Mouse (Mus musculus): ENCODE data around the gene Ccr6.

GRCm38 (mm10) chr17:8241645-8242044, 5.8 kb downstream of the Ccr6 start:
- TF ChIP-seq HCFC1 (IDR thresholded peaks at IDR 0.05; ENCODE audit: borderline replicate concordance, insufficient read depth, low read length), result no peak
- no peak for TF ChIP-seq MAFK (IDR thresholded peaks at IDR 0.05; ENCODE audit: insufficient read depth, low read depth, low read length)
- TF ChIP-seq ZNF384 (IDR thresholded peaks at IDR 0.05; ENCODE audit: low read depth, low read length), result no peak
- no peak for TF ChIP-seq CHD2 (IDR thresholded peaks at IDR 0.05; ENCODE audit: low read depth, low read length)
